In genomic region chr3:152210728-152211391, GRCm38 (mm10) we compare ENCODE assay signal across 8 mouse cellular contexts. TPM values are rescaled to one million over a fixed set of nuclear protein-coding genes. Genes with fewer than 3 reads are reported as not detected.
DNase-seq lines count a peak whose midpoint lies in the region; ATAC-seq lines count a peak whose summit lies in the region.

No protein-coding gene starts in this region.

- ATAC-seq in hindbrain, embryonic 16.5 days, result peak; percentile 64
- peak; percentile 14 for ATAC-seq in megakaryocyte progenitor cell, adult 5-6 weeks (replicated peaks; ENCODE audit: poor library complexity)

- intact Hi-C loops in left cerebral cortex, postnatal 14 days (cut with DNase I), result loop anchor here (5.0 kb wide), 1 partner anchor 99 kb away; no protein-coding TSS in a partner anchor

- H3K27me3 ChIP-seq in hindbrain, embryonic 16.5 days (replicated peaks; ENCODE audit: control insufficient read depth, insufficient read depth, low read length), result no peaks in the 10 kb centered on the region

- peak overlapping the region; percentile 95 for H3K4me3 ChIP-seq in hindbrain, embryonic 16.5 days (ENCODE audit: low read length)

- peak overlapping the region; percentile 95 for H3K4me2 ChIP-seq in hindbrain, embryonic 16.5 days (ENCODE audit: low read length)

- no peaks in the 10 kb centered on the region for H3K9me3 ChIP-seq in hindbrain, embryonic 16.5 days (ENCODE audit: control insufficient read depth, low read length)

- peak; percentile 65 for DNase-seq in T-cell, adult 2 months (ENCODE audit: low spot score)
- DNase-seq in cerebellum, postnatal 4 days (ENCODE audit: low spot score in 2 of 2), result peak; percentile 46 to 71
- peak; percentile 41 for DNase-seq in gastrocnemius, adult 18-20 months (ENCODE audit: low spot score)
- DNase-seq in left cerebral cortex, postnatal 14 days (ENCODE audit: low spot score in 2 of 2), result peak; percentile 66 to 72
- DNase-seq in right cerebral cortex, postnatal 25 days, result peak; percentile 74
- peak; percentile 59 to 62 for DNase-seq in urinary bladder, postnatal 36 days (ENCODE audit: low spot score in 2 of 2)

- H3K4me1 ChIP-seq in hindbrain, embryonic 16.5 days (ENCODE audit: control insufficient read depth, insufficient read depth, low read depth, low read length), result peaks cover 24% of the 10 kb centered on the region

- H3K9ac ChIP-seq in hindbrain, embryonic 16.5 days (ENCODE audit: low read depth, low read length), result peak overlapping the region; percentile 100

- 1% methylated on average over 48 of the region's 68 CpGs for WGBS in hindbrain, embryonic 16.5 days

- H3K27ac ChIP-seq in hindbrain, embryonic 16.5 days (ENCODE audit: low read depth, low read length), result peak overlapping the region; percentile 99

- no peaks in the 10 kb centered on the region for H3K36me3 ChIP-seq in hindbrain, embryonic 16.5 days (ENCODE audit: control insufficient read depth, insufficient read depth, low read length)

RNA-seq across cellular contexts. Expression of gene Fubp1, which starts 0.6 kb away (rescaled TPM):
- total RNA-seq in gastrocnemius, adult 18-20 months (2021), result 10 to 100 TPM; 21.6 to 31.6 TPM
- 168 and 188 TPM in 2 replicates for polyA plus RNA-seq in hindbrain, embryonic 16.5 days (2015; fragmentation: Nextera tagmentation; extraction: Ambion mirVana)
- total RNA-seq in left cerebral cortex, postnatal 14 days (2021), result 100 to 1,000 TPM; 106 to 112 TPM
- total RNA-seq in megakaryocyte progenitor cell, adult 5-6 weeks (2015), result 149 and 188 TPM in 2 replicates
- total RNA-seq in megakaryocyte progenitor cell, adult 5-6 weeks (2017), result 204 and 275 TPM in 2 replicates

RNA-seq across cellular contexts. Expression of gene Dnajb4, which starts 0.8 kb away (rescaled TPM):
- total RNA-seq in gastrocnemius, adult 18-20 months (2021), result 100 to 1,000 TPM in 1 of 2 experiments, 10 to 100 TPM in 1; 51.5 to 107 TPM
- polyA plus RNA-seq in hindbrain, embryonic 16.5 days (2015; fragmentation: Nextera tagmentation; extraction: Ambion mirVana), result 45.7 and 49.5 TPM in 2 replicates
- total RNA-seq in left cerebral cortex, postnatal 14 days (2021), result 10 to 100 TPM; 59.0 to 60.4 TPM
- total RNA-seq in megakaryocyte progenitor cell, adult 5-6 weeks (2015), result 37.8 and 37.9 TPM in 2 replicates
- total RNA-seq in megakaryocyte progenitor cell, adult 5-6 weeks (2017), result 39.3 and 43.5 TPM in 2 replicates

RNA-seq across cellular contexts. Expression of gene Gipc2, which starts 44.8 kb away (rescaled TPM):
- under 1 TPM in 1 of 2 experiments, not detected in 1; 0.55 TPM for total RNA-seq in gastrocnemius, adult 18-20 months (2021)
- 9.7 and 11.9 TPM in 2 replicates for polyA plus RNA-seq in hindbrain, embryonic 16.5 days (2015; fragmentation: Nextera tagmentation; extraction: Ambion mirVana)
- total RNA-seq in left cerebral cortex, postnatal 14 days (2021), result 1 to 10 TPM; 3.1 to 4.1 TPM
- total RNA-seq in megakaryocyte progenitor cell, adult 5-6 weeks (2015), result 0.22 TPM in 1 of 2 replicates, not detected in the other
- not detected in 2 replicates for total RNA-seq in megakaryocyte progenitor cell, adult 5-6 weeks (2017)

RNA-seq across cellular contexts. Expression of gene Nexn, which starts 55.3 kb away (rescaled TPM):
- 100 to 1,000 TPM; 443 to 513 TPM for total RNA-seq in gastrocnemius, adult 18-20 months (2021)
- 1.7 and 2.4 TPM in 2 replicates for polyA plus RNA-seq in hindbrain, embryonic 16.5 days (2015; fragmentation: Nextera tagmentation; extraction: Ambion mirVana)
- 1 to 10 TPM; 1.6 to 1.8 TPM for total RNA-seq in left cerebral cortex, postnatal 14 days (2021)
- total RNA-seq in megakaryocyte progenitor cell, adult 5-6 weeks (2015), result not detected in 2 replicates
- not detected in 2 replicates for total RNA-seq in megakaryocyte progenitor cell, adult 5-6 weeks (2017)

Comparison
In these comparisons a context has a peak if more than half of its experiments do, and no peak if none do; other contexts are left out.
1. Peak in every context shown above with its lines: DNase-seq, ATAC-seq, H3K4me3 ChIP-seq and H3K27ac ChIP-seq.